17 mouse cellular contexts compared by ENCODE assay signal in the genomic region with DNA sequence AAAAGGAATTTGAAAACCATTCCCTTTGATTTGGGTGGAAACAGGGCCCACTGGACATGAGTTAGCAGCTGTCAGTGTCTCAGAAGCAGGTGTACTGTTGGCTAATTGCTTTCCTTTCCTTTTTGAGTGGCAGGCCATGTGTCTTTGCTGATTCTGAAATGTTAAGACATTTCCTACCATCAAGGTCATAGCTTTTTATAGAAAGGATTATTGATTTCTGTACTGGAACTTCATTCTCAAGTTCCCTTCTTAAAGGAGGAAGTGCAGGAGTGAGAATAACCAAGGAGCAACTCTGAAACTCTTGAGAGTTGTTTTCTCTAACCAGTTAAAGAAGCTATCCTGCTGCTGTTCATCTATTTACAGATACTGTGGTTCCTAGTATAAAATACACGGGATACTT. TPM values are rescaled to one million over a fixed set of nuclear protein-coding genes. Genes with fewer than 3 reads are reported as not detected.
A peak's percentile ranks its signal among the peaks of the same experiment; 100 is the strongest.
DNase-seq lines count a peak whose midpoint lies in the region; ATAC-seq and TF ChIP-seq lines count a peak whose summit lies in the region.
"Had no signal": no experiment of that assay in that cellular context is flagged by ENCODE, and none has a peak within 500 bp of the region (broad histone marks: within the 10 kb centered on the region; RNA-seq: fewer than 3 reads in every experiment).

No protein-coding gene starts in this region.

- H3K27me3 ChIP-seq in intestine, postnatal 0 days (replicated peaks; ENCODE audit: control insufficient read depth, insufficient read depth, low read length), result no peaks in the 10 kb centered on the region
- H3K27me3 ChIP-seq: forebrain, embryonic 13.5 days; intestine, embryonic 15.5 days; limb, embryonic 12.5 days; midbrain, embryonic 13.5 days had no signal

- 35% methylated on average over 1 of the region's 1 CpGs for WGBS in intestine, postnatal 0 days

- no peak overlapping the region for H3K4me2 ChIP-seq in intestine, postnatal 0 days (replicated peaks; ENCODE audit: low read depth)
- H3K4me2 ChIP-seq: forebrain, embryonic 13.5 days; intestine, embryonic 15.5 days; limb, embryonic 12.5 days; midbrain, embryonic 13.5 days had no signal

- DNase-seq in gastrocnemius, adult 18-20 months (ENCODE audit: low spot score), result peak; percentile 61
- no peak for DNase-seq in gastrocnemius, adult 8-10 months (ENCODE audit: low spot score in 2 of 2)
- peak; percentile 49 for DNase-seq in 416B (ENCODE audit: low read depth)
- no peak for DNase-seq in adrenal gland, adult 8-10 months
- DNase-seq in urinary bladder, adult 2 months (ENCODE audit: low spot score), result no peak
- DNase-seq: cerebellum, adult 18-20 months; heart, adult 18-20 months; thymus, adult 2 months had no signal

- H3K4me1 ChIP-seq in intestine, postnatal 0 days (replicated peaks; ENCODE audit: control insufficient read depth, insufficient read depth, low read length), result 0 out of 2 replicates have a peak, but pooled peaks cover 12% of the 10 kb centered on the region

- no peak overlapping the region for H3K9ac ChIP-seq in intestine, postnatal 0 days (ENCODE audit: low read depth, low read length)
- H3K9ac ChIP-seq: forebrain, embryonic 13.5 days; intestine, embryonic 15.5 days; limb, embryonic 12.5 days; midbrain, embryonic 13.5 days had no signal

- peak; percentile 74 for ATAC-seq in granulocyte monocyte progenitor cell, adult 5-6 weeks (replicated peaks; ENCODE audit: poor library complexity, severe bottlenecking)
- ATAC-seq in megakaryocyte progenitor cell, adult 5-6 weeks (replicated peaks; ENCODE audit: poor library complexity), result peak; percentile 49
- no peak for ATAC-seq in intestine, postnatal 0 days
- ATAC-seq: forebrain, embryonic 13.5 days; intestine, embryonic 15.5 days; lung, postnatal 0 days; midbrain, embryonic 13.5 days had no signal

- H3K4me3 ChIP-seq in intestine, postnatal 0 days (ENCODE audit: low read depth, low read length), result no peak overlapping the region
- H3K4me3 ChIP-seq: forebrain, embryonic 13.5 days; intestine, embryonic 15.5 days; limb, embryonic 12.5 days; midbrain, embryonic 13.5 days had no signal

- H3K27ac ChIP-seq in intestine, postnatal 0 days (ENCODE audit: low read depth, low read length), result no peak overlapping the region
- H3K27ac ChIP-seq: forebrain, embryonic 13.5 days; intestine, embryonic 15.5 days; kidney, postnatal 0 days; limb, embryonic 12.5 days; midbrain, embryonic 13.5 days had no signal

- H3K9me3 ChIP-seq in intestine, postnatal 0 days (ENCODE audit: control insufficient read depth), result no peaks in the 10 kb centered on the region
- H3K9me3 ChIP-seq: forebrain, embryonic 13.5 days; intestine, embryonic 15.5 days; limb, embryonic 12.5 days; midbrain, embryonic 13.5 days had no signal

- H3K36me3 ChIP-seq in intestine, postnatal 0 days (ENCODE audit: control insufficient read depth, insufficient read depth), result no peaks in the 10 kb centered on the region
- H3K36me3 ChIP-seq: intestine, embryonic 15.5 days; limb, embryonic 12.5 days; midbrain, embryonic 13.5 days had no signal

- no peak for TF ChIP-seq CTCF in intestine, postnatal 0 days (IDR thresholded peaks at IDR 0.05; ENCODE audit: low read depth)

RNA-seq across cellular contexts. Expression of gene Ptp4a2, which starts 18.8 kb away (rescaled TPM):
- 100 to 1,000 TPM; 600 to 670 TPM for total RNA-seq in gastrocnemius, adult 18-20 months (2021)
- 100 to 1,000 TPM; 663 to 813 (median 803) TPM for total RNA-seq in gastrocnemius, adult 8-10 months (2022)
- total RNA-seq in granulocyte monocyte progenitor cell, adult 5-6 weeks (2014; fragmentation: Nextera tagmentation), result 277 and 304 TPM in 2 replicates
- 345 and 391 TPM in 2 replicates for total RNA-seq in granulocyte monocyte progenitor cell, adult 5-6 weeks (2017)
- 310 and 335 TPM in 2 replicates for total RNA-seq in megakaryocyte progenitor cell, adult 5-6 weeks (2015)
- total RNA-seq in megakaryocyte progenitor cell, adult 5-6 weeks (2017), result 303 and 393 TPM in 2 replicates
- 100 to 1,000 TPM; 321 to 460 (median 353) TPM for total RNA-seq in adrenal gland, adult 8-10 months (2022)
- 321 and 331 TPM in 2 replicates for polyA plus RNA-seq in intestine, postnatal 0 days (2015; fragmentation: Nextera tagmentation; extraction: Ambion mirVana)
- 121 and 139 TPM in 2 replicates for polyA plus RNA-seq in urinary bladder, adult 2 months (2012; rRNA removed)

Comparison
In these comparisons a context has a peak if more than half of its experiments do, and no peak if none do; other contexts are left out.
1. DNase-seq: peak in gastrocnemius, adult 18-20 months (single experiment) and 416B (single experiment); none in gastrocnemius, adult 8-10 months (0 of 2), adrenal gland, adult 8-10 months (single experiment) and urinary bladder, adult 2 months (single experiment).